Mouse (Mus musculus) G1E (cell line): ENCODE data around the gene Drg1.

ENCODE experiments used
- CTCF ChIP-seq: IDR thresholded peaks from 2 replicates; pipeline ENCODE4 v1.5.1; 2012; ENCODE audit warnings: low read depth, low read length, inconsistent platforms, mixed read lengths
- GATA1 ChIP-seq: IDR thresholded peaks from 2 replicates; pipeline ENCODE4 v1.6.1; 2012; ENCODE audit warnings: borderline replicate concordance, low read length, inconsistent platforms, mixed read lengths
- TAL1 ChIP-seq: conservative IDR thresholded peaks from 2 replicates; pipeline ENCODE4 v1.6.1; 2012; ENCODE audit warnings: low read depth, low read length, inconsistent platforms, mixed read lengths

DNA sequence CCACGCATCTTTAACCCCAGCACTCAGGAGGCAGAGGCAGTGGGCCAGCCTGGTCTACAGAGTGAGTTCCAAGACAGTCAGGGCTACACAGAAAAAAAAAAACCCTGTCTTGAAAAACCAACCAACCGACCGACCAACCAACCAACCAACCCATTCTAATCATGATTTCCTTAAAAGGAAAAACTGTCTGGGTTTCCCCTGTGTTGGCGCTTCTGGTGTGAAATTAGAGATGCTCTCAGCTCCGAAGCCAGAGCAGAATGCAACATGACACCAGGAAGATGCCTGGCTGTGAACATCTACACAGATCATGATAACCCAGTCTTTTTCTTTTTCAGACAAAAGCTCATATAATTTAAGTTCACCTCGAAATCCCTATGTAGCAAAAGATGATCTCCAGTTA, 16.7 kb upstream of the Drg1 start:
- TF ChIP-seq CTCF (no peak), TAL1 (no peak), GATA1 (no peak)
